Mouse (Mus musculus): Measurements from ENCODE around the gene B230217C12Rik. TPM values are rescaled to one million over a fixed set of nuclear protein-coding genes. Genes with fewer than 3 reads are reported as not detected.

B230217C12Rik gene
- polyA plus RNA-seq, 1 experiment from 2014 or later: 16.0 TPM

DNA sequence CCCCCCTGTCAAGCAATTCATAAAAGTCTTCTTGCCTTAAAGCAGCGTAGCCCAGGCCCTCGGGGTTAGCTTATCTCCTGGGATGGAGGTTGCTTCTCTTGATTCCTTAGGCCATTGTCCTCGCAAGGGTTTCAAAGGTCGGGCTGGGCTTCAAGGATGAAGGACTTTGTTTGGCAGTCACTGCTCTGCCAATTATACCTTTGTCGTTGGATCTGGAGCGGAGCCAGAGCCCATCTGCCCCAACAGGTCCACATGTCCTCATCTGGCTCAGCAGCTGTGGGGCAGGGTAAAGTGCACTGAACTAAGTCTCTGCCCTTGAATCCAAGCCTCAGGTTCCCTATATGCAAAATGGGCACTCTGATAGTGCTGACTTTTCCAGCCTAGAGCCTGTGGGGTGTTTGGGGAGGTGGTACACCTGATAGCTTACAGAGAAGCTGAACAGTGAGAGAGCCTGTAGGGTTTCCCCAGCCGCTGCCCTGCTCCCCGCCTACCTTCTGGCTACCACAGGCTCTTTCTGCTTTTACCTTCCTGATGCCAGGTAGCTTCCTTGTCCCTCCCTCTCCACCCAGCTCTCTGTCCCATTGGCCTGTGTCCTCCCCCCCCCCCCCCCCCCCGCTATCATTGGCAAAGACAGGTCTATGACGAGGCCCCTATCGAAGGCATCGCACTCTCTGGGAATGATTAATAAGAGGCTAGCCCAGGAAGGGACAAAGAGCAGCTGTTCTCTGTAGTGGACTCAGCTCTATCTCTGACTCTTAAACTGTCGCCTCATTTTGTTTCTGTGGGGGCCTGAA, 28.8 kb upstream of the B230217C12Rik start:
- Histone ChIP-seq H3K9me3 (no peaks in the 10 kb centered on the region), H3K27ac (replicated peaks) (peak overlapping the region; percentile 93), H3K4me1 (peaks cover 98% of the 10 kb centered on the region), H3K27me3 (replicated peaks; ENCODE audit: low read depth, poor library complexity, severe bottlenecking) (no peaks in the 10 kb centered on the region), H3K36me3 (replicated peaks) (peaks cover 74% of the 10 kb centered on the region), H3K4me3 (peak overlapping the region; percentile 44)
- DNase-seq (ENCODE audit: low spot score): no peak
- WGBS: 30% methylated on average over 12 of the region's 13 CpGs

DNA sequence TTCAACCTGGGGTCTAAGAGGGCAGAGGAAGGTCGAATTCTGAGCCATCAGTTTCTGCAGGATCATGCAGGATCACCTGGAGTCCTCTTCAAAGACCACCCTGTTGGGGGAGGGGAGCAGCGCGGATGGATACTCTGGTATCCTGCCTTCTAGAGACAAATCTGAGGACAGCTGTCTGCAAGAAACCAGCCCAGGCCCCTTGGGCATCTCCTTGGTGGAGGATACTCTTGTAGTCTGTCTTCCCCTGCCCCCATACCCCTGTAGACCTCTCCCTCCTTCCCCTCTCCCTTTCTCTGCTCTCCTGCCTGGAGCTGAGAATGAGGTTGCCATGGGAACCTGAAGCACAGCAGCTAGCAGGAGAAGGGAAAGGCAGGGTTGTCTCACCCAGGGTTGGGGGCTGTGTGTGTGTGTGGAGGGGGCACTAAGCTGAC, 28.1 kb upstream of the B230217C12Rik start:
- DNase-seq (ENCODE audit: low spot score): peak; percentile 75
- 21% methylated on average over 3 of the region's 3 CpGs for WGBS
- Histone ChIP-seq H3K4me1 (peaks cover 99% of the 10 kb centered on the region), H3K36me3 (replicated peaks) (peaks cover 69% of the 10 kb centered on the region), H3K27me3 (replicated peaks; ENCODE audit: low read depth, poor library complexity, severe bottlenecking) (no peaks in the 10 kb centered on the region), H3K27ac (replicated peaks) (peak overlapping the region; percentile 93), H3K9me3 (no peaks in the 10 kb centered on the region), H3K4me3 (peak overlapping the region; percentile 44)

DNA sequence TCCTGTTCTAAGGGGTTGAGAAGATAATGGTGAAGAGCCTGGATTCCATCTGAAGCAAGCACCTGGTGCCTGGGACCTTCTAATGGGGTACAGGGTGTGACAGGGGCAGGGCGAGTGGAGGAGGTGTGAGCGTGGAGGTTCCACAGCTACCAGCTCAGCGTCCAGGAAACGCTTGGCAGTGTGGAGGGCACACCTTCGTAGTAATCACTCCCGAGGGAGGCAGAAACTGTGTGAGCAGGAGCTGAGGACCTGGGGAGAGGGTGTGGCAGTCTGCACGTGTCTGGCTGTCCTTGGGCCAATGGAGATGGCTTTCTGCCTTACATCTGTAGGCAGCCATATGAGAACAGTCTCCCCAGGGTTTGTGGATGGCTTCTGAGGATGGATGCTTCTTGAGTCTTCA, 27.5 kb upstream of the B230217C12Rik start:
- peaks cover 99% of the 10 kb centered on the region for H3K4me1 ChIP-seq
- H3K27ac ChIP-seq (replicated peaks): peak overlapping the region; percentile 93
- 59% methylated on average over 7 of the region's 7 CpGs for WGBS

DNA sequence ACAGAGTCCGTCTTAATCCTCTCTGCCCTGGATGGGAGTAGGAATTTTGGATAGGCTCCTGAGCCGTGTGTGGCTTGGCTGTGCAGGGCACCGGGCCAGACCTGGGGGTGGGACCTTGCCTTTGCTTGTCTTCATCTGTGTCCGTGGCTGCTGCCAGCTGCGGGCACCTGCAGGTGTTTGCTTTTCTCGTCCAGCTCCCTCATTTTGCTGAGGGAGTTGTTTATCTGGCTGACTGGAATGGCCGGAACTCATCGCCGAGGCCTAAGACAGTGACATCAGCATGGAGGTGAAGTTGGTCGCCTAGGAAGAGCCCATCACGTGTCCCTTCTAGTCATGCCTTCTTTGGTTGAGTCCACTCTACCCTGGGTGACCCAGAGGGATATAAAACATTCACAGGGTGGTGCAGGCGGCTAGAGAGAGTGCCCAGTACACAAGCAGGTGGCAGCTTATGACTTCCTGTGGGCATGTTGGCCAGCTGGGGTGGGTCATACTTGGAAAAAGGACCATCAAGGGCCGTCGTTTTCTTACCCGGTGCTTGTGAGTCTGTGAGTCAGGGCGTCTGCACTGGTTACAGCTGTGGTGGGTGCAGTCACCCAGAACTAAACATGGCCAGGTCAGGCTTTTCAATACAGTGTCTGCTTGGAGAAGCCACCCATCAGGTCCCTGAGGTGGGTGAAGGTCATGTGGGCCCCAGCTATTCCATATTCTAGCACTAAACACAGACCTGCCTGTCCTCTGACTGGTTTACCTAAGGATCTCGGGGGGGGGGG, 26.6 kb upstream of the B230217C12Rik start:
- WGBS: 85% methylated on average over 17 of the region's 17 CpGs
- DNase-seq (ENCODE audit: low spot score): no peak
- no peaks in the 10 kb centered on the region for H3K9me3 ChIP-seq
- H3K27me3 ChIP-seq (replicated peaks; ENCODE audit: low read depth, poor library complexity, severe bottlenecking): no peaks in the 10 kb centered on the region
- no peak overlapping the region for H3K4me3 ChIP-seq
- peaks cover 69% of the 10 kb centered on the region for H3K36me3 ChIP-seq (replicated peaks)
- H3K4me1 ChIP-seq: peaks cover 99% of the 10 kb centered on the region
- peak overlapping the region; percentile 93 for H3K27ac ChIP-seq (replicated peaks)

More for the DNA sequence above, 27.5 kb upstream of the B230217C12Rik start:
- Histone ChIP-seq H3K27me3 (replicated peaks; ENCODE audit: low read depth, poor library complexity, severe bottlenecking) (no peaks in the 10 kb centered on the region), H3K36me3 (replicated peaks) (peaks cover 69% of the 10 kb centered on the region), H3K9me3 (no peaks in the 10 kb centered on the region), H3K4me3 (peak overlapping the region; percentile 44)
- no peak for DNase-seq (ENCODE audit: low spot score)

DNA sequence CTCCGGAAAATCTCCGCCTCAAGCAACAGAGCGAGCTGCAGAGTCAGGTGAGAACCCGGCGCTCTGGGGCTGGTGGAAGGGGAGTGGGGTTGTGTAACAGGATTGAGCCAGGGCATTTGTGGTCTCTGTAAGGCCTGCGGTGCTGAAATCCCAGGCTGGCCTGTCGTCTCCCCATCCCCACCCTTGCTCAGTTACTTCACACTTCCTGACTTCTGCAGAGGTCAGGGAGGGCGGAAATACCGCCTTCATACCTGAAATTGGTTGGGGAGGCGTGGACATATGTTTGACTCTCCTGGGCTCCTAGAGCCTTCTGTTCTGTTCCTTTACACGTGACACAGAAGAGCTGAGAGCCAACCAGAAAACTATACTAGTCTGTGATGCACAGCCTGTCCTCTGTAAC, 24.8 kb upstream of the B230217C12Rik start:
- H3K36me3 ChIP-seq (replicated peaks): peaks cover 67% of the 10 kb centered on the region
- no peaks in the 10 kb centered on the region for H3K27me3 ChIP-seq (replicated peaks; ENCODE audit: low read depth, poor library complexity, severe bottlenecking)
- no peaks in the 10 kb centered on the region for H3K9me3 ChIP-seq
- DNase-seq (ENCODE audit: low spot score): no peak
- peak overlapping the region; percentile 93 for H3K27ac ChIP-seq (replicated peaks)
- peaks cover 97% of the 10 kb centered on the region for H3K4me1 ChIP-seq
- peak overlapping the region; percentile 28; the same call in 1 of the 2 replicates for H3K4me3 ChIP-seq
- 64% methylated on average over 11 of the region's 11 CpGs for WGBS

DNA sequence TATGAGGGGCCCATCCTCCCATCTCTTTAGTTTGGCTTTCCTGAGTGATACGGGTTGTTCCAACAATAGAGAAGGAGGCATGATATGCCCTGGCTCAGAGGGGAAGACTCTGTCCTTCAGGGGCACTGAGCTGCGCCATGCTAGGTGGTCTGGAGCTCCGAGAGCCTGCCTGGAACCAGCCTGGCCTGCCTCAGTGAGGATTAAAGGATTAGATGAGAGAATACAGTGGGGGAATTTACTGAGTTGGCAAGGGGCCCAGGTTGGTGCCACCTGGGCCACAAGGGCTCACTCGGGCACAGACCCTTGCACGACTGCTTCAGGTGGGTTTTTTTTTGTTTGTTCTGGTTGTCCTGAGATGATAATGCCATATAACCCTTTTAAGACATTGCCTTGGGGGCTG, 24.4 kb upstream of the B230217C12Rik start:
- DNase-seq (ENCODE audit: low spot score): no peak
- peak overlapping the region; percentile 21; the same call in 1 of the 2 replicates for H3K4me3 ChIP-seq
- peaks cover 71% of the 10 kb centered on the region for H3K36me3 ChIP-seq (replicated peaks)
- no peaks in the 10 kb centered on the region for H3K27me3 ChIP-seq (replicated peaks; ENCODE audit: low read depth, poor library complexity, severe bottlenecking)
- WGBS: 65% methylated on average over 5 of the region's 5 CpGs
- H3K4me1 ChIP-seq: peaks cover 95% of the 10 kb centered on the region
- H3K9me3 ChIP-seq: no peaks in the 10 kb centered on the region
- H3K27ac ChIP-seq (replicated peaks): peak overlapping the region; percentile 93

DNA sequence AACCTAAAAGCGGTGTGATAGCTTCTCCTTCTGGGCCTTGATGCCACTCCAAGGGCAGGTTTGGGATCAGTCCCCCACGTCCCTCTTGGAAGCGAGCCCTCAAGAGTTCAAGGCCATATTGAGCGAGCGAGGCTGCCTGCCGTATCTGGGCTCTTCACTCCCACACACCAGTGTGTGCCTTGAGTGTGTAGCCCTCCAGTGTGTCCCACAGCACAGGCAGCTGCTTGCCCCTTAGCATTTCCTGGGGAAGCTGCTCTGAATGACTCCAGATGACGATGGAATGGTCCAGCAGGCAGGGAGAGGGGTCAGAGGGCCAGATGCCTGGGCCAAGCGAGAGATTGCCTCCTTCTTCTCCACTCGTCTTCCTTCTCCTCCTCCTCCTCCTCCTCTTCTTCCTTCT, 23.7 kb upstream of the B230217C12Rik start:
- peak overlapping the region; percentile 22 for H3K4me3 ChIP-seq
- H3K9me3 ChIP-seq: no peaks in the 10 kb centered on the region
- peak; percentile 65 for DNase-seq (ENCODE audit: low spot score)
- H3K36me3 ChIP-seq (replicated peaks): peaks cover 78% of the 10 kb centered on the region
- H3K27me3 ChIP-seq (replicated peaks; ENCODE audit: low read depth, poor library complexity, severe bottlenecking): no peaks in the 10 kb centered on the region
- 36% methylated on average over 9 of the region's 9 CpGs for WGBS
- peaks cover 87% of the 10 kb centered on the region for H3K4me1 ChIP-seq
- peak overlapping the region; percentile 93 for H3K27ac ChIP-seq (replicated peaks)

DNA sequence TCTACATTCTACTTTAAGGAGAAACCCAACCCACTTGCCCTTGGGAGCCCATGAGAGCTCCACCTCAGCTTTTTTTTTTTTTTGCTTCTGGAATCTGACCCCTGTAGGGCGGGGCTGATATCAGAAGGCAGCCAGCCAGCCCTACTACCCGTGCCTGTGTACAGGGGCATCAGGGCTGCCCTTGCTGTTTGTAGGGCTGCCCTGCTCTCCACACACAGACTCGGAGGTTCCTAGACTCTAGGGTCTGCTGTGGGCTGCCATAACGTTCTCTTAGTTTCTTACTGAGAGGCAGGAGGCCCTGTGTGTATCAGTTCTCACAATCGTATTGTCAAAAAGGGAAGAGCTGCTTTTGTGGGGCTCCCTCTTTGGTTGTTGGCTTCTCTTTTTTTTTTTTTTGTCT, 23.2 kb upstream of the B230217C12Rik start:
- peak; percentile 58 for DNase-seq (ENCODE audit: low spot score)
- 0 out of 2 replicates have a peak overlapping the region, but pooled peaks have one; percentile 22 for H3K4me3 ChIP-seq
- H3K9me3 ChIP-seq: no peaks in the 10 kb centered on the region
- no peaks in the 10 kb centered on the region for H3K27me3 ChIP-seq (replicated peaks; ENCODE audit: low read depth, poor library complexity, severe bottlenecking)
- peak overlapping the region; percentile 93 for H3K27ac ChIP-seq (replicated peaks)
- 32% methylated on average over 5 of the region's 5 CpGs for WGBS
- peaks cover 83% of the 10 kb centered on the region for H3K4me1 ChIP-seq
- H3K36me3 ChIP-seq (replicated peaks): peaks cover 78% of the 10 kb centered on the region

DNA sequence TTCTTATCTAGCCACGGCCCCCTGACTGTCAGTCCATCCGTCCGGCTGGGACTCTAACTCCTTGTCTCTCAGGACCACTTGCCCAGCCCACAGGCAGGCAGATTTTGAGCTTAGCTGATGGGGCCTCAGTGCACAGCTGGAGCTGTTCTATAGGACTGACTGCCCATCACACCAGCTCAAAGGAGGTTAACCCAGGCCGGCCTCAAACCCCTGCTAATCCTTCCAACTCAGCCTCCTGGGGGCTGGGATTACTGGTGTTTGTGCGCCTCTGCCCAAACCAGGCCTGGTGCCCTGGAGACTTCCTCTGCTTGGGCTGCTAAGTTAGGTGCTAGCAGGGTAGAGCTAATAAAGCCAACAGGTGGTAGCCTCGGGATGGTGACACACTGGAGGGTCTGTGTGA, 22.6 kb upstream of the B230217C12Rik start:
- Histone ChIP-seq H3K27ac (replicated peaks) (peak overlapping the region; percentile 93), H3K4me1 (peaks cover 82% of the 10 kb centered on the region), H3K36me3 (replicated peaks) (peaks cover 82% of the 10 kb centered on the region), H3K4me3 (peak overlapping the region; percentile 39), H3K9me3 (no peaks in the 10 kb centered on the region), H3K27me3 (replicated peaks; ENCODE audit: low read depth, poor library complexity, severe bottlenecking) (no peaks in the 10 kb centered on the region)
- peak; percentile 39 for DNase-seq (ENCODE audit: low spot score)
- 27% methylated on average over 6 of the region's 6 CpGs for WGBS

DNA sequence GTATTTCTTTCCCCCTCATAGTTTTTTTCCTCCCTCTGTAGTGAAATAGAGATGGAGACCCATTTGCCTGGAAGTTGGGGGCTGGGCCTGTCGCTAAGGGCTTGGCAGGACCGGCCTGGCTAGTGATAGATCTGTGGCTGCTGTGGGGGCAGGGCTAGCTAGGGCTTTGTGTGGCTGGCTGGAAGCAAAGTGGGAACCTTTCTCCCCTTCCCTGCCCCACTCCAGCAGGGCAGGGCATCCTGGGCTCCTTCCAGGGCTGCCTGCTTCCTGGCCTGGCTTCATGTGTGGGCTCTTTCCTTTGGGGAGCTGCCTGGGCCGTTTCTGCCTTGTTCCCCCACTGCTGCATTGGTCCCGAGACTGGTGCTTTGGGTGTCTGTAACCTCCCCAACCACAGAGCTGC, 22.0 kb upstream of the B230217C12Rik start:
- Histone ChIP-seq H3K9me3 (no peaks in the 10 kb centered on the region), H3K4me1 (peaks cover 80% of the 10 kb centered on the region), H3K27ac (replicated peaks) (peak overlapping the region; percentile 93), H3K4me3 (peak overlapping the region; percentile 39), H3K36me3 (replicated peaks) (peaks cover 81% of the 10 kb centered on the region), H3K27me3 (replicated peaks; ENCODE audit: low read depth, poor library complexity, severe bottlenecking) (no peaks in the 10 kb centered on the region)
- peak; percentile 76 for DNase-seq (ENCODE audit: low spot score)
- WGBS: 5% methylated on average over 4 of the region's 4 CpGs

DNA sequence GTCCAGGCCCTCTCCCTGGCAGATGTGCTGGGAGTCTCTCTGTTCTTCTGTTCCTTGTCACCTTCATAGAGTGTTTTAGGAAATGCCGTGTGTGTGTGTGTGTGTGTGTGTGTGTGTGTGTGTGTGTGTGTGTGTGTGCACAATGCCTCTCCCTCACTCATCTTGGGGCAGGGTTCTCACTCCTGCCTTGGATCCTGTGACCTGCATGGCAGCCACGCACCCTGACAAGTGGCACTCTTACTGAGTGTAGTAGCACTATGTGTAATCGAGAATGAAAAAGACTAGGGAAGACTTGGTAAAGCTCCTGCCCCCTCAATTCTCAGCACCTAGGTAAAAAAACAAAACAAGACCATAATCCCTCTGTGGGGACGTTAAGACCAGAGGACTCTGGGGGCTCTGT, 21.5 kb upstream of the B230217C12Rik start:
- peaks cover 75% of the 10 kb centered on the region for H3K4me1 ChIP-seq
- no peaks in the 10 kb centered on the region for H3K9me3 ChIP-seq
- 60% methylated on average over 4 of the region's 4 CpGs for WGBS
- no peaks in the 10 kb centered on the region for H3K27me3 ChIP-seq (replicated peaks; ENCODE audit: low read depth, poor library complexity, severe bottlenecking)
- H3K27ac ChIP-seq (replicated peaks): peak overlapping the region; percentile 93
- no peak for DNase-seq (ENCODE audit: low spot score)
- H3K4me3 ChIP-seq: peak overlapping the region; percentile 39; the same call in 1 of the 2 replicates
- peaks cover 80% of the 10 kb centered on the region for H3K36me3 ChIP-seq (replicated peaks)

DNA sequence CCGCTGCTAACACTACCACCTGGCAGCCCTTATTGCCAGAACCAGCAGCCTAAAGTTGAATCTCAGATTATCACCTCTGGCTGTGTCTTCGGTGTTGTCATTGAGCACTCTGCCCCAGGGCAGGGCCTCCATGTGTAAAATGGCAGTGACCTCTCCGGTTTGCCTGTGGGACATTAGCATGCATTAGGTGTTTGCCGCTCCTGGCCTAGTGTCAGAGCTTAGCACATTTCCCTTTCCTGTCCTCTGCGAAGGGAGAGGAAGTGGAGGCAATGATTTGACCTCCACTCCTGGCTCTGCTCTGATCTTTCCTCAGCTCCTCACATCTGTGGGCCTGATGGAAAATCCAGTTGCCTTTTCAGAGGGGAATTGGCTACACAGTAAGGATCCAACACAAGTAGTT, 20.7 kb upstream of the B230217C12Rik start:
- no peaks in the 10 kb centered on the region for H3K9me3 ChIP-seq
- H3K27me3 ChIP-seq (replicated peaks; ENCODE audit: low read depth, poor library complexity, severe bottlenecking): no peaks in the 10 kb centered on the region
- no peak overlapping the region for H3K4me3 ChIP-seq
- H3K36me3 ChIP-seq (replicated peaks): peaks cover 80% of the 10 kb centered on the region
- peaks cover 69% of the 10 kb centered on the region for H3K4me1 ChIP-seq
- no peak for DNase-seq (ENCODE audit: low spot score)
- WGBS: 68% methylated on average over 5 of the region's 5 CpGs
- H3K27ac ChIP-seq (replicated peaks): peak overlapping the region; percentile 57; the same call in 1 of the 2 replicates

All from embryonic facial prominence, embryonic 10.5 days (tissue).